Mouse (Mus musculus): Measurements from ENCODE around the gene Celf3.

Celf3 gene

GRCm38 (mm10) chr3:94477981-94478422 is at the start of gene Celf3:
Gene Celf3 (plus strand): TSS chr3:94478295.
- peak in 1 of 2 experiments; percentile 19 for DNase-seq (ENCODE audit: low spot score in 2 of 2)

GRCm38 (mm10) chr3:94430980-94431379 is 47.1 kb upstream of the Celf3 start:
- DNase-seq (ENCODE audit: low spot score in 2 of 2) = no peak

DNA sequence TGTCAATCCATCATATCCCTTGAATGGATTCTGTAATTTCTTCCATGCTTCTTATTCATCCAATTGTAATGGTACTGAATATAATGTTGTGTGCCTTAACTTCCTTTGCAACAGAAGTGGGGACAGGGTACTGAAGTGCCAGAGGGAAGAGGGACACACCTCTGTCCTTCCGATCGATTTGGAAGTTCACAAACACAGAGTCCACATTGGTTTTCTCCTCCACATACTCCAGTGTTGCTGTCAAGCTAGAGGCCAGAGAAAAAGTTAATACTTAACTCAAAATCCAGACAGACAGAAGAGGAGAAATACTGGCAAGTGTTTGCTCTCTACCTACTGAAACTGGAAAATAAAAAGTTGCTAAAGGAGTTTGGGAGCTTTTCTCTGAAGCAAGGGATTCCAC is 43.8 kb upstream of the Celf3 start:
- DNase-seq (ENCODE audit: low spot score in 2 of 2) = no peak

DNA sequence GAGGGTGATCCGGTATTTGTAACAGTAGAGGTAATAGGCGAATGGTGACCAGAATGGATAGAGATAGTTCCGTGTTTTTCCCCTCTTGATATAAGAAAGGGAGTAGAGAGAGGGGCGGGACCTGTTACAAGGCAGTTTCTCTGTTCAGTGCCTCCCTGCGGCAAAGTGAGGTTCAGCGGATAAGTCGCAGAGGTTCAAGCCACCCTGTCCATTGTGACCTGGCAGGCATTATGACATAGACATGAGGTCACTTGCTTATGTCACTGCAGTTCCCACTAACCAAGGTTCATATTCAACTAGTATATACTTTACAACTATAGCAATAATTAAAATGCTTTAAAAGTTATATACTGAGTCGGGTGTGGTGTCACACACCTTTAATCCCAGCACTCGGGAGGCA is 41.7 kb upstream of the Celf3 start:
- no peak for DNase-seq (ENCODE audit: low spot score in 2 of 2)

DNA sequence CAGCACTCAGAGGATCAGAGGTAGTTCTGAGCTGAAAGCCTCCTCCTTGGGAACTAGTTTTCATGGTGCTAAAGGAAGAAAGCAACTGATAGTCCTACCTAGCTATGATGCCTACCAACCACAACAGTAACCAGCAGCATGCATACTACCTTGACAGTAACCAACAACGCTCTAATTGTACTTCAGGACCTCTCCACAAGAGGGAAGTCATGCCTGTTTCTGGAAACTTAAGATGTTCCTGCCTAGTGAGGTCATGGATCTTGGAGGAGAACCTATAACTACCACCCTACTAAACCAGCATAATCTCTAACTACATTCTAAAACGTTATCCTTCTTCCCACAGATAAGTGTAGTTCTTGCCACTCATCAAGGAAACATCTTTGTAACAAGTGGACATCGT is 36.9 kb upstream of the Celf3 start:
- no peak for DNase-seq (ENCODE audit: low spot score in 2 of 2)

DNA sequence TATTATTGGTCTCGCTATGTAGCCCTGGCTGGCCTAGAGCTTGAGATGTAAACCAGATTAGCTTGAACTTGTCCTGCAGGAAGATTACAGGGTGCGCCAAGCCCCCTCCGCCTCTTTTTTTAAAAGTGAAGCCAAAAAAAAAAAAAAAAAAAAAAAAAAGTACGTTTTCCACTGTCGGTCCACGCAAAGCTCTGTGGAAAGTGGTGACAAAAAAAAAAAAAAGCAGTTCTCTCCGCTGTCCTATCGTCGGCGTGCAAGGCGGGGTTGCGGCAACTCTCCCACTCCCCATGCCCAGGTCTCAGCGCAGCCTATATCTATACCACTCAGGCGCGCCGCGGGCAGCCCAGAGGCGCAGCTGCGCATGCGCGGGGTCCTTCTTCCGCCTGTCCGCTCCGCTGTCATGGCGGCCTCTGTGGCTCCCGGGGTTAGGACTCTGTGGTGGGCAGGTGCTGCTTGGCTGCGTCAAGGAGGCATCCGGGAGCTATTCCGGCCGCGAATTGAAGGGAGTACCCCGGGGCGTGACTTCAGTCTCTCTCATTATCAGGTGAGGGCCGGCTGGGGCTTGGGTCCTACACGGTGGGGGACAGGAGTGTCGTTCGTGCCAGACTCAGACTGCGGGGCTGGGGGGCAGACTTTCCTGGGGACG is 35.0 kb upstream of the Celf3 start, which contains the start of gene Mrpl9:
Gene Mrpl9 (plus strand): TSS at position 368 of the 646 bp plus-strand sequence.
- peak; percentile 95 to 99 for DNase-seq (ENCODE audit: low spot score in 2 of 2)

DNA sequence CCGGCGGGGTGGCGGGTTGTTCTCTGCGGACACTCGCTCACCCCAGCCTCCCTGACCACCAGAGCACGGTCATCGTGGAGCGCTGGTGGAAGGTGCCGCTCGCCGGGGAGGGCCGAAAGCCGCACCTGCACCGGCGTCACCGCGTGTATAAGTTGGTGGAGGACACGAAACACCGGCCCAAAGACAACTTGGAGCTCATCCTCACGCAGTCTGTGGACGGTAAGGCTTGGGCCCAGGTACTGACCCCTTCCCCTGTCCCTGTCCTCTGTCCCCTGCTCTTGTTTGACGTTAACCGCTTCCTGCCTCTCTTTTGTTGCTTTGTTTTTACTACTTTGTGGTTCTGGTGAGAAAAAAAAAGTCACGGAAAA is 34.5 kb upstream of the Celf3 start, which contains the start of gene Oaz3:
Gene Oaz3 (minus strand): TSS at position 319 of the 368 bp plus-strand sequence.
- no peak for DNase-seq (ENCODE audit: low spot score in 2 of 2)

- DNase-seq (ENCODE audit: low spot score in 2 of 2) = no peak
These were observed 28.7 kb upstream of the Celf3 start for GRCm38 (mm10) chr3:94449377-94449776.

GRCm38 (mm10) chr3:94456529-94457000 is 21.5 kb upstream of the Celf3 start:
- DNase-seq (ENCODE audit: low spot score in 2 of 2) = peak; percentile 70 to 82

DNA sequence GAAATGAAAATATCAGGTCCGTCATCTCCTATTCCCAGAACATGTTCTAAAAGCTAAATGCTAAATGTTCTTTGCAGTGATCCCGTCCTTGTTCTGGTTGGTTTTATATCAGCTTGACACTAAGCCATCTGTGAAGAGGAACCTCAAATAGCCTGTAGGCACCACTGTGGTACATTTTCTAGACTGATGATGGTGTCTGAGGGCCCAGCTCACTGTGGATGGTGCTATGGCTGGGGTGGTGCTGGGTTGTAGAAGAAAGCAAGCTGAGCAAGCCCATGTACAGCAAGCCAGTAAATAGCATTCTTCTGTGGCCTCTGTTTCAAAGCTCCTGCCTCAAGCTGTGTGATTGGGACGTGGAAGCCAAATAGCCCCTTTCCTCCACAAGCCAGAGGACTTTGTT is 21.0 kb upstream of the Celf3 start:
- no peak for DNase-seq (ENCODE audit: low spot score in 2 of 2)

DNA sequence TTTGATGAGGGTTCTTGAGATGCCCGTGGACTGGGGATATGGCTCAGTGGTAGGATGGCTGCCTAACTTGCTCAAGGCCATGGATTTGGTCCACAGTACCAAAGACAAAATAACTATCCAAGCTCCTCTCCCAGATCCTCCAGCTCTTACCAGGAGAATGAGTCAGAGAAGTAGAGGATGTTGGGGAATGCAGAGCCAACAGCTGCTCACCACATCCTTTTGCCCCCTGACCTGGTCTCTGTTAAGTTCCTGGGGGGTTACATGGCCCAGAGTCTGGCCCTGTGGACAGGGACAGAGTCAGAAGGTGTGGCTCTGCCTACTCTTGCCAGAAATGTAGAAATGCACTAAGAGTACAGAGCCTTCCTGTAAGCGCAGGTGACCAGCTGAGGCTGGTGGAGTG is 18.3 kb upstream of the Celf3 start:
- no peak for DNase-seq (ENCODE audit: low spot score in 2 of 2)

DNA sequence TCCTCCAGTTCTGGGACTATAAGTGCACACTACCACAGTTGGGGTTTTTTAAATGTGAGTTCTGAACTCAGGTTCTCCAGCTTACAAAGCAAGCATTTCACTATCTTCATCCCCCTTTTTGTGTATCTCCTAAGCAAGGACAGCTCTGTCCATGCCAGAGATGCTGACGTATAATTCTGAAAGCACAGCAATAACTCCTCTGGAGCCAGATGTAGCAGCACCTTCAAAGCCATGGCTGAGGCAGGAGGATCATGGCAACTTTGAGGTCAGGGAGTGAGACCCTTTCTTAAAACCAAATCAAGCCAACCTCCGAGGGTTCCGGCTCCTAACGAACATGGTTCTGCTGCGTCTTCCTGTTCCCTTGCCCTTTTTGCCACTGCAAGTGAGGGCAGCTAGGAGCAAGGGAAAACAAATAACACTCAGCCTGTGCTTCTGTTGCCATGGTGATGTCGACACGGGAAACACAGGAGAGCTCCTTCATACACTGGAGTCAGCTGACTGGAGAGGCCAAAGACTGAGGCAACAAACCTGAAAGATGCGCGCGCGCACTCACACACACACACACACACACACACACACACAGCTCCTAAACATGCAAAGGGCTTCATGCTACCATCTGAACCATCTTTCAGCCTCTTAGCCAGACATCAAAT is 14.0 kb upstream of the Celf3 start:
- DNase-seq (ENCODE audit: low spot score in 2 of 2) = no peak

- no peak for DNase-seq (ENCODE audit: low spot score in 2 of 2)
These were observed 12.3 kb upstream of the Celf3 start for GRCm38 (mm10) chr3:94465632-94466430.

- DNase-seq (ENCODE audit: low spot score in 2 of 2) = no peak
These were observed 9.2 kb upstream of the Celf3 start for GRCm38 (mm10) chr3:94468931-94469330.

DNA sequence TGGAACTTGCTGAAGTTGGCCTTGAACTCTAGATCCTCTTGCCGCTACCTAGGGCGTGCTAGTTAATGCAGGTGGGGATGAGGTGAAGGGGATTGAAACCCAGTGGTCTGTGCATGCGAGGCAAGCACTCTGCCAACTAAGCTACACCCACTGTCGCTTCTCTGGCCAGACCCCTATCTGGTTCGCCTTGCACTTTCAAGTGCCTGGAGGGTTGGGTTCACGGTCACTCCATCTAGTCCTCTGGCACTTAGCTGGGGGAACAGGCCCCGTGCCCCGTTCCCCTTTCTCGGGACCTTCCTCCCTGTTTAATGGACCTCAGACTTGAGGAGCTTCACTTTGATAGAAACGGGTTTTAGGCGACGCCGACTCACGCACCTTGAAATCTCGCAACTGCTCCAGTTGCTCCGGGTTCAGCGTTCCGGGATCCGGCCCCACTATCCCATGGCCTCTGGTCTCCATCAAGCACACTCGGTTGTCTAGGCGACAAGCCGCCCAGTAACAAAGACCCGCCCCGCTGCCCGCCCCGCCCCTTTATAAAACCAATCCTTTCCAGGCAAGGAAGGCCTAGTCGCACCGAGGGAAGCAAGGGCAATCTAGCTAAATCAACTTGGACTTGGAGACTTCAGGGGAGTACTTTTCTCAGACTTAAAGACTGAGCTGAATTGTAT is 5.5 kb upstream of the Celf3 start:
- no peak for DNase-seq (ENCODE audit: low spot score in 2 of 2)

DNA sequence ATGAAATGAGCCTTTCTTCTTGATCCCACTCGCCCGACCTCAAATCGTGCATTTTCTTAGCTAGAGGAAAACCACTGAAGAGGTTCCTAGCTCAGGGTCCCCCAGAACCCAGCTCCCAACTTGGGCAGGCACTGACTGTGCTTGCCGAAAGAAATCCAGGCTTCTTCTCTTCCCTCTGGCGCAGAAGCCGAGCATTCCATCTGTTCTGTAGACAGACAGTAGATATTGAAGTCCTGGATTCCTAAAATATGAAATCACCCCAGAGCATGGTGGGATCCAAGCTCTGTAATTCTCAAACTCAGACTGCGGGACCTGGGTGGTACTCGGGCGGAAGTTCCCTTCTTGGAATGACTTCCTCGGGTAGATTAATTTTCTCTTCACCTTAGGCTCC is 5.0 kb upstream of the Celf3 start:
- no peak for DNase-seq (ENCODE audit: low spot score in 2 of 2)

DNA sequence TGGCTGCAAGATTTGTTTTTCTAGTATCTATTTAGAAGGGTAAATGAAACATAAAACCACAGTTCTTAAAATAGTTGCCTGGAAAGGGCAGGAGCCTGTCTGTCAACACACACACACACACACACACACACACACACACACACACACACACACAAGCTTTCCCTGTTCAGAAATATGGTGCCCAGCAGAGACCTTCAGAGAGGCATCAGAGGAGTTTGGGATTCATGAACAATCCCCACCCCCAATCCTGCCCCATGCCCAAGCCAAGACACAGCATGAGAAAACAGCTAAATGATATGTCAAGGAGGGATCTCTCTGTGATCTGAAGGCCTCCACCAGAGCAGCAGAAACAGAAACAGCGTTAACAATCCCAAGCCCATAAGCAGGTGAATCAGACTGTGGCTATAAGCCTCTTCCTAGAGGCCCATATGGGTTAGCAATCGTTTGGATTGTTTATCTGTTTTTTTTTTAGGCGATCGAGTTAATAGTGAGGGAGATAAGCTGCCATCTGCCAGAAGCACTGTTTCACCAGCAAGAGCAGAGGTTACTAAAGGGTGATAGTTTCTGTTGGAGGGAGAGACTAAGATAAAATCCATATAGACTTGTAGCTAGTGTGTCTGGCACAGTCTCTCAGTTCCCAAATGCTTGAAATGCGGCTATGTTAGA is 4.4 kb upstream of the Celf3 start:
- DNase-seq (ENCODE audit: low spot score in 2 of 2) = no peak

GRCm38 (mm10) chr3:94476301-94477035 is 1.6 kb upstream of the Celf3 start:
- DNase-seq (ENCODE audit: low spot score in 2 of 2) = no peak

DNA sequence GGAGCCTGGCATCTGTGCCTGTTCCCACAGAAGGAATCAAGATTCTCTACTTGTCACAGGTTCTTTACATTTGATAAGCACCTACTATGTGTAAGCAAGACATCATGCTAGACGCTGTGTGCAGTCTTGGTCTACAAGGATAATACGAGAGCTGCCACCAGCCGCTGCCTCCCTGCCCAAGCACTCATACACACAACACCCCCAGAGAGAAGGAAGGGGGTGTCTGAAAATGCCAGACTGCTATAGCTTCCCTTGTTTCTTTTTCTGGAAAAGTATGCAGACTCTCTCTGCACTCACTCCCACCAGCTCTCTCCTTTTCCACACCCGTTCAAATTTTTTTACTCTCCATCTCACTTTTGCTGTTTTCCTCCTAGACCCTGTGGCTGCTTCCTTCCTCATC is 651 bp upstream of the Celf3 start:
- no peak for DNase-seq (ENCODE audit: low spot score in 2 of 2)

DNA sequence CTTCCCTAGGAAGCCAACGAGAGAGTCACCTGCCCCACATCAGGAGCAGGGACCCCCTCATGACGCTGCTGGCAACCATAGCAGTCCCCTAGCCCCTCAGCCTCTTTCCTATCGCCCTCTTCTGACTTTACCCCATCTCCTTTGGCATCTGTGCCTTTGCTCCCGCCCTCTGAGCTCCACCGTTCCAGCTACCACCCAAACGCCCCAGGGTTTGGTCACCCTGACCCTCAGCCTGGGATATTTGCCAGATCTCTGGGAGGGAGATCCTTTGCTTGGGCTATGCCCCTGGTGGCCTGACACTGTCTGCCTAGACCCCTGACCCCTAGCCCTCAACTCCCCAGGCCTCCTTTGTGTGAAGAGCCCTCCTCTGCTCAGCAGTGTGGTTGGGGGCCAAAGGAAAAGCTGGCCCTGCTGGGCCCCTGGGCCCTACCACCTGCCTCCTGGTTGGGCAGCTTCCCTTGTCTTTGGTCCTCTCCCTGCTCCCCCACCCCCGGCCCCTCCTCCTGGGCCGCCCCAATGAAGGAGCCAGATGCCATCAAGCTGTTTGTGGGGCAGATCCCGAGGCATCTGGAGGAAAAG is 585 bp downstream of the Celf3 start:
- DNase-seq (ENCODE audit: low spot score in 2 of 2) = no peak

All from spleen, postnatal 4 days (tissue).